Mouse (Mus musculus) heart, postnatal 25 days (tissue): Measurements from ENCODE around the gene Vim. TPM values are rescaled to one million over a fixed set of nuclear protein-coding genes. Genes with fewer than 3 reads are reported as not detected.
"Not testable (repeated sequence)": the region's sequence is repeated elsewhere in the genome, so short reads cannot be mapped to it uniquely, and the experiment has no call there.

Source experiments
- DNase-seq: peaks from one replicate; pipeline ENCODE4 v3.0.0; 2022; ENCODE audit warnings: low spot score
- intact Hi-C: fragments of 180-260 bp; cut with DNase I; formaldehyde crosslinking; loops from one replicate; pipeline ENCODE4 v1.15.1; 2025
- total RNA-seq, 2 experiments: library from RNA; stranded (reverse); gene quantifications; 2 replicates each; pipeline ENCODE4 v1.2.3; 2021

Gene Vim
- total RNA-seq, 2 experiments from 2014 or later: 334 to 431 TPM

DNA sequence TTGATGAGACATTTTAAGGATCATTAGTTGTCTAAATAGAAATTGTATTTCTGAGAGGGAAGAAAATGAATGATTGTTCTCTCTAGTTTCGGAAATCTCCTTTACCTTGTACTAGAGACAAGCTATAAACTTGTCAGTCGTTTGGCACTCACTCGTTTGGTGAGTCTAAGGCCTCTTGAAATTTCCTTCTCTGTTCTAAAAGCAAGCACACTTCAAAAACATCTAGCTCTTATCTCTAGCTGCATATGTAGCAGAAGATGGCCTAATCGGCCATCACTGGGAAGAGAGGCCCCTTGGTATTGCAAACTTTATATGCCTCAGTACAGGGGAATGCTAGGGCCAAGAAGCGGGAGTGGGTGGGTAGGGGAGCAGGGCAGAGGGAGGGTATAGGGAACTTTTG, 29.9 kb downstream of the Vim start:
- DNase-seq, intact Hi-C loops: not testable (repeated sequence)

DNA sequence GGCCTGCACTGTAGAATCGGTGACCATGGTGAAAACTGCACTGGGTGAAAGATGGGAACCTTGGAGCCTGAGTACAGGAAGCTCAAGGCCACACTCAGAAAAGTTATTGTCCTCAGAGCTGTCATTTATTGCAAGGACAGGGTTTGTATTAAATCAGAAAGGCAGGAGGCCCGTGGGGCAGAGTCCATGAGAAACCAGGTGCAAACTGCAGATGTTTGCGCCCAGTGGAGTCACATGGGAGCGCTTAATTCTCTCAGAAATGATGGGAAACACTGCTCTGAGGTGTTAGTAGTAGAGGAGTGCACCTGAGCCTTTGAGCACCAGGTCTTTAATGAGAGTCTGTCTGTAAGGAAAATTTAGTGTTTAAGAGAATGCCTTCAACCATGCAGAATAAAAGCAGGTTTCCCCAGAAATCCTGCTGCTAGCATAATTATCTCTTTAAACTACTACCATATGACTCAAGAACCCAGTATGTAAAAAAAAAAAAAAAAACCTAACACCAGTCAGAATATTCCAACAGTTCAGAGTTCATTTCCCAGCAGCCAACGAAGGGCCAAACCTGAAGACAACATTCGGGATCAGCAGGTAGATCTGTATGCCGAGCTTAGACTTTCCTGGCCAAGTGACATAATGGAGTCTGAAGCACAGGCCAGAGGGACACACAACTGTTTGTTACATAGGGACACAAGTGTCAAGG, 56.6 kb downstream of the Vim start:
- intact Hi-C loops: no loop called here
- no peak for DNase-seq

Other genes with a start within 250 kb of the Vim start
- gene Cubn, start 82.1 kb upstream of the Vim start, total RNA-seq: 1 to 10 TPM in 1 of 2 experiments, under 1 TPM in 1; 0.94 to 1.2 TPM
- 1 to 10 TPM; 6.8 to 8.6 TPM for gene Trdmt1, start 29.3 kb upstream of the Vim start, total RNA-seq
- 1 to 10 TPM; 1.6 to 2.3 TPM for gene St8sia6, start 220.1 kb downstream of the Vim start, total RNA-seq